Mouse (Mus musculus) hindlimb bud, embryonic 11.5 days (tissue): ENCODE data around the gene Tm4sf5.

Experiments used
- DNase-seq: peaks from one replicate; pipeline ENCODE4 v3.0.0-alpha.2; 2012; ENCODE audit warnings: low read depth, low spot score; ENCODE audit errors: extremely low spot score

Tm4sf5 gene

GRCm38 (mm10) chr11:70540928-70541327 is 35.9 kb downstream of the Tm4sf5 start:
- DNase-seq: no peak

DNA sequence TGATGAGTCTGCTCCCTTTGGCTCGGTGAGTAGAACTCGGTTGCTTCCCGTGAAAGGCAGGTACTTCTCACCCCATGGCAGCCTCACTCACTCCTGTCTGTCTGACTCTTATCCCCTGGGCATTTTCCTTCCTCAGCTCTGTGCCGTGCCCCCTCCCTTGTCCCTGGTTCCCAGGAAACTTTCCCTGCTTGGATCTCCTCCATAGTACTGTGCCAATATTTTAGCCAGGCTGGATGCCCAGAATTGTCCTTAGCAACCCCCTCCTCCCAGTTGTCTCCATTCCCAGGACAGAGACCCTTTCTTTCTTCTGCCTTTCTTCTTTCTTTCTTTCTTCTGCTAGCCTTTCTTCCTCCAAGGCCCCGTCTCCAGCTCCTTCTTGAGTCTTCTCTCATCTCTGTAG is 36.4 kb downstream of the Tm4sf5 start:
- no peak for DNase-seq

DNA sequence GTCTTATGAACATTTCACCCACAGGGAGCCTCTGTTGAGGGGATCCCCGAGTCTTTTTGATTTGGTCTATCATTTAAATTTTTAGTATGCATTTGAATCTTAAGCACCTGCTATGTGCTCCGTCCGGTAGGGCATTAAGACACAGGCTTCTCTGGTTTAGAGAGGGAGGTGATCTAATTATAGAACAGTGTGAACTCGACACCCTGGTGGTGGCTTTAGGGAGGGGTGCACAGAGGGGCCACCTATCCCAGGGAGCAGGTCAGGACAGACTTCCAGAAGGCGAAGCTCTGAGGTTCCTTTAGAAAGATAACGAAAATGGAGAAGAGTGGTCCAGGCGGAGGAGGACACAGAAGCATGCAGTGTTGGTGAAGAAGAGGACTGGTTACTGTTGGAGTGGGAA is 39.5 kb downstream of the Tm4sf5 start:
- DNase-seq: no peak

- no peak for DNase-seq
Measured at GRCm38 (mm10) chr11:70551526-70551925, 46.5 kb downstream of the Tm4sf5 start.

DNA sequence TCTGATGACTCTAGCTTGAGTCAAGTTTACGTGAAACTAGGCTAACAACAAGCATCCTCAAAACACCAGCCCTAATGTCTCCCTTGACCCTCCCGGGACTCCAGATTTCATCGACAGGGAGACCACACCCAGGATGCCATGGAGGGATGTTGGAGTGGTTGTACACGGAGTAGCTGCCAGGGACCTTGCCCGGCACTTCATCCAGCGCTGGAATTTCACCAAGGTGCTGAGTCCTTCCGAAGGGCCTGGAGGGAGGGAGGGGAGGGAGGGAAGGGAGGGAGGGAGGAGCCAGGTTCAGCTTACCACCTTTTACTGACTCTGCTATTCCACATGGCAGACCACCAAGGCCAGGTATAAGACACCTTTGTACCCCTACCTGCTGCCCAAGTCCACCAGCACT is 48.9 kb downstream of the Tm4sf5 start:
- DNase-seq: no peak

DNA sequence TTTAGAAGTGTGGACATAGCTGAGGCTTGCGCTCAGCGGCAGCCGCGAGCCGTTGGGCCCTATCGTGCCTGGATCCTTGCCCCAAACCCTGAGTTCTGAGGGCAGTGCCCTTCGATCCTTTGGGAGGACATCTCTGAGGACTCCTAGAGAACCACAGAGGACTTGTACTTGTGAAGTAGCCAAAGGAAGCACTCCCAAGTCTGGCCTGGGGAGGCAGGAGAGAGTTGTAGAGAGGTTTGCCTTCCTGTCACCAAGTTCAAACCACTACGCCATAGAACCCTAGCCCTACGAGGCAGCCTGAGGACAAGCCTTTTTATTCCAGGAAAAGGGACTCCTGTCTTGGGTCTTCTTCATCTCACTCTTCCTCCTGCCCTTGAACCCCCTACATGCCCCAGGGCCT is 52.5 kb downstream of the Tm4sf5 start:
- DNase-seq: no peak
